Mouse (Mus musculus) erythroblast, embryonic 14.5 days (primary cell): Measurements from ENCODE around the gene Abhd5. TPM values are rescaled to one million over a fixed set of nuclear protein-coding genes. Genes with fewer than 3 reads are reported as not detected.

Experiments used
- H3K27me3 ChIP-seq: 2 replicates; pipeline ENCODE4 v1.6.1; 2012; ENCODE audit warnings: inconsistent platforms; ENCODE audit not compliant: control insufficient read depth
- H3K36me3 ChIP-seq: 2 replicates; pipeline ENCODE4 v1.6.1; 2012; ENCODE audit warnings: mild to moderate bottlenecking, inconsistent platforms; ENCODE audit not compliant: control insufficient read depth
- H3K4me1 ChIP-seq: 2 replicates; pipeline ENCODE4 v1.6.1; 2012; ENCODE audit warnings: inconsistent platforms; ENCODE audit not compliant: control insufficient read depth
- H3K4me3 ChIP-seq: replicated peaks from 2 replicates; pipeline ENCODE3; 2012; ENCODE audit warnings: moderate library complexity, mild to moderate bottlenecking, inconsistent platforms
- H3K9me3 ChIP-seq: 2 replicates; pipeline ENCODE4 v1.6.1; 2012; ENCODE audit warnings: low read length, inconsistent platforms, mixed read lengths; ENCODE audit not compliant: control insufficient read depth
- GATA1 ChIP-seq: IDR thresholded peaks from 2 replicates; pipeline ENCODE4 v1.6.1; 2012; ENCODE audit warnings: low read length, inconsistent platforms, mixed read lengths
- TAL1 ChIP-seq: IDR thresholded peaks from 3 replicates; pipeline ENCODE4 v1.6.1; 2012; ENCODE audit warnings: low read length, inconsistent platforms, mixed read lengths
- polyA plus RNA-seq: library from polyadenylated mRNA; stranded (reverse); fragments of >175 nt; gene quantifications from 2 replicates; pipeline ENCODE4 v1.2.3, GENCODE M21; 2012

The Abhd5 gene
- polyA plus RNA-seq, 1 experiment, result 3.6 TPM

DNA sequence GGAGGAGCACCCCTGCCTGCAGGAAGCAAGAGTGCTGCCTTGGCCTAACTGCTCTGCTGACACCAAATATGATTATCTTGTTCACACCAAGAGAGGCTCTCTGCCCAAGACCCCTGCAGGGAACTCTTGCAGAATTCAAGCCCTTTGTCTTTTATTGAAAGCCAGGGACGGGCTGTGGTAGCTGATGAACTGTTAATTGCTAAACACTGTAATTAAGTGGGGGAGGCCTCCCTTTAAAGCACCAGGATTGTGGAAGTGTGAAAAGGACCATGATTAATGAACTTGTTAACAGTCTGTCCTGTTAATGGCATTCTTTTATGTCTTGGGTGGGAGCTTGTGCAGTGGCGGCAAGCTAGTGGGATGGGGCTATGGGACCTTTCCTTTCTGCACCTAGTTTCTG is 65.2 kb downstream of the Abhd5 start:
- no peaks in the 10 kb centered on the region for H3K27me3 ChIP-seq
- H3K4me1 ChIP-seq, result no peaks in the 10 kb centered on the region
- H3K9me3 ChIP-seq, result no peaks in the 10 kb centered on the region
- no peak overlapping the region for H3K4me3 ChIP-seq
- no peaks in the 10 kb centered on the region for H3K36me3 ChIP-seq
- TF ChIP-seq TAL1 (no peak), GATA1 (no peak)

DNA sequence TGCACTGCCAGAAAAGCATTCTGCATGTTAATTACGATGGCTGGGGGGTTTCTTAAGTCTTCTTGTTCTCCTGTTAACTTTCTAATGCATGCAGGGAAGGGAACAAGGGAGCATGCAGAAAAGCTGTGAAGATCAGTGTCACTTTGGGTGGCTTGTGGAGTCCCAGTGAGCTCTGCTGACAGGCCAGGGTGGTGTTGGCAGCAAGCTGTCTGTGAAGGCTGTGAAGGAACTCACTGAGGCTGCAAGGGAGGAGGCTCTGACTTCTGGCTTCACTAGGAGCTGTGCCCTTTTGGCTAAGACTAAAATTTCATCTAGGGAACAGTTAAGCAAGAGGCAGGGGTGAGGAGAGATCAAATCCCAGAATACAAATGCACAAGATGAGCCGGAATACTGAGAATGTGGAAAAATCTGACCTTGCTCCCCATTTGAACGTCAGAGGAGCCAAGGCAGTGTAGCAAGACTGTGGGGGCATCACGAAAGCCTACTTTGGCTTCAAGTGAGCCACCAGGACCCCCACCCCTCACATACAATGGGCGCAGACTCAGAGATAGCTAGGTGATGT is 68.9 kb downstream of the Abhd5 start:
- TF ChIP-seq GATA1 (no peak), TAL1 (no peak)

DNA sequence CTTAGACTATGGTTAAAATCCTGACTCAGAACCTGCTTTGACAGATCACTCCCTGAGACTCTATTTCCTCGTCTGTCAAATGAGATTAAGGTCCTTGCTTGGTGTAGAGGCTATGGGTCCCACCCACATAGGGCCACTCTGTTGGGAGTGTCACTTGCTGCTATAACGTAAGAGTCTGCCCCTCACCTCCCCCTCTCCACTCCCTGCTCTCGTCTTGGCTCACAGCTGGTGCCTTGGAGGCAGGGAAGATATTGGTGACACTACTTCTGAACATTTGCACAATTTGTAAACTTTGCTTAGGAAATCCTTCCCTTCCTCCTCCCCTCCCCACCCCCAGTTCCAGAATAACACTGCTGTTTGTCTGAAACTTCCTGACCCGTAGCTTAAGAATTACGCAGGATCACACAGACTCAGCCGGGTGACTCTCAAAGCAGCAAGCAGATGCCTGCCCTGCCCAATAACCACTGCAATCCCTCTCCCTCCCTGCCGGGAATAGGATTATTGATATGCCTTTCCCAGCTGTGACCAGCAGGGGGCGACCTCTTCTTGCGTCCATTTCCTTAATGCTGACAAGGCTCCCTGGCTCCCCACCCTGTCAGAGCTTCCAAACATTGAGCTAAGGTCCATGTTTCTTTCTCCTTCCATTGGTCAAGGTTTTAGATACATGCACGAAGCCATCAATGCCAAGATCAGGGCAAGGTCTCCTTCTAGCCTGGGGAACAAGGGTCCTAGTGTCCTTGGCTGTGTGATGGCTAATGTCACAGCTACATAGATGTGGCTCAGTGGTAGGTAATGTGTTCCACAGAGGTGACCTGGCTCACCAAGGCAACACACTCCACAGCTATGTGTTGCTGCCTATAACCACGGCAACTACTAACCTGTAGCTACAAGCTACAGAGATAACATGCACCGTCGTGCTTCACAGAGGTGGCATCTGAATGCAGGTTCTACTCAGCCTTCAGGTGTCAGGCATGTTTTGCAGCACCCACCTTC is 69.7 kb downstream of the Abhd5 start:
- no peaks in the 10 kb centered on the region for H3K36me3 ChIP-seq
- TF ChIP-seq TAL1, result no peak
- no peak for TF ChIP-seq GATA1
- no peaks in the 10 kb centered on the region for H3K4me1 ChIP-seq
- no peaks in the 10 kb centered on the region for H3K27me3 ChIP-seq
- H3K9me3 ChIP-seq, result no peaks in the 10 kb centered on the region
- no peak overlapping the region for H3K4me3 ChIP-seq

More for the DNA sequence above, 68.9 kb downstream of the Abhd5 start:
- Histone ChIP-seq H3K4me3 (no peak overlapping the region), H3K36me3 (no peaks in the 10 kb centered on the region), H3K4me1 (no peaks in the 10 kb centered on the region), H3K27me3 (no peaks in the 10 kb centered on the region), H3K9me3 (no peaks in the 10 kb centered on the region)

DNA sequence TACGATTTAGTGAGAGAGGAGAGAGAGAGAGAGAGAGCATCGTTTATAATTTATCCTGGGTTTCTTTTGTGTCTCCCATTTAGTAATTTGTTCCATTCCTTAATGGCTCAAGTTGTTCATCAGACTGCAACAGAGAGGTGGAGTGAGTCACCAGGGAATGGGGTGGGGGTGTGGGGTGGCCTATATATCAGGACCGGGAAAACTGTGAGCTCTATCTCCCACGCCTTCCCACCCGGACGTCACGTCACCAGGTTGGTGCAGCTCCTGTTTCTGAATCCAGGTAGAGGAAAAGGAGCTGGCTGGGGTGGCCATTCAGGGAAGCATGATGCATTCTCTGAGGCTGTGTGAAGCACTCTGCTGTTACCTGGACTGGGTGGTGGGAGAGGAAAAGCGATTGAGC is 70.5 kb downstream of the Abhd5 start:
- Histone ChIP-seq H3K36me3 (no peaks in the 10 kb centered on the region), H3K27me3 (no peaks in the 10 kb centered on the region), H3K9me3 (no peaks in the 10 kb centered on the region), H3K4me3 (no peak overlapping the region), H3K4me1 (no peaks in the 10 kb centered on the region)
- TF ChIP-seq GATA1 (no peak), TAL1 (no peak)

DNA sequence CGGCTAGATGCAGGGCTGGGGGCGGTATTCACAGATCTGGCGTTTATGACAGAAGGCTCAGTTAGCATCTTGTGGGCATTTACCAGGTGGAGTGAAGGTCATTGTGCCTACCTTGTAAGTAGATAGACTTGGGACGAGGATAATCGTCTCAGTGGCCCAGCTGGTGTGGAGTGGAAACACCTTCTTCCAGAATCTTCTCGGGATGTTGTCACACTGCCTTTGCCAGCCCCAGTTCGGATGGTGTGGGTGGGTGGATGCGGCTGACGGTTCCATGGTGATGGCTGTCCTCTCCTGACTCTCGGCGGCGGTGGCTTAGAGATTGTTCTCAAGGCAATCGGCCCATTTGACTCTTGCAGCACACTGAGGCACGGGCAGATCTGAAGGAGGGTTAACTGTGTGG is 71.3 kb downstream of the Abhd5 start:
- H3K4me1 ChIP-seq, result no peaks in the 10 kb centered on the region
- H3K9me3 ChIP-seq, result no peaks in the 10 kb centered on the region
- no peaks in the 10 kb centered on the region for H3K27me3 ChIP-seq
- no peak for TF ChIP-seq GATA1
- no peak for TF ChIP-seq TAL1
- H3K4me3 ChIP-seq, result no peak overlapping the region
- H3K36me3 ChIP-seq, result no peaks in the 10 kb centered on the region

DNA sequence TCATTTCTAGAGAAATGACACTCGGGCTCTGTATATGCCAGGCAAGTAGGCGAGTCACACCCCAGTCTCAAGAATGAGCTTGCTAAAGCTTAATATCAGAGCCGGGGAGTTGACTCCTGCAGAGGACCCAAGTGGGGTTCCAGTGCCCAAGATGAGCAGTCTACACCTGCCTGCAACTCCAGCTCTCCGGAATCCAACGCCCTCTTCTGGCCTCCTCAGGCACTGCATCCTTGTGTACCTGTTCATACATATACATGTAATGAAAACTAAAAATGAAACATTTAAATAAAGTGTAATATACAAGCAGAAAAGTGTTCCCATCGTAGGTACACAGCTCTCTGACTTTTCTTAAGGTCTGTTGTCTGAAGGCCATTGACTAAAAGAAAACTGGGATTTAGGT is 71.7 kb downstream of the Abhd5 start:
- TF ChIP-seq TAL1 (no peak), GATA1 (no peak)
- Histone ChIP-seq H3K4me3 (no peak overlapping the region), H3K9me3 (no peaks in the 10 kb centered on the region), H3K36me3 (no peaks in the 10 kb centered on the region), H3K4me1 (no peaks in the 10 kb centered on the region), H3K27me3 (no peaks in the 10 kb centered on the region)

DNA sequence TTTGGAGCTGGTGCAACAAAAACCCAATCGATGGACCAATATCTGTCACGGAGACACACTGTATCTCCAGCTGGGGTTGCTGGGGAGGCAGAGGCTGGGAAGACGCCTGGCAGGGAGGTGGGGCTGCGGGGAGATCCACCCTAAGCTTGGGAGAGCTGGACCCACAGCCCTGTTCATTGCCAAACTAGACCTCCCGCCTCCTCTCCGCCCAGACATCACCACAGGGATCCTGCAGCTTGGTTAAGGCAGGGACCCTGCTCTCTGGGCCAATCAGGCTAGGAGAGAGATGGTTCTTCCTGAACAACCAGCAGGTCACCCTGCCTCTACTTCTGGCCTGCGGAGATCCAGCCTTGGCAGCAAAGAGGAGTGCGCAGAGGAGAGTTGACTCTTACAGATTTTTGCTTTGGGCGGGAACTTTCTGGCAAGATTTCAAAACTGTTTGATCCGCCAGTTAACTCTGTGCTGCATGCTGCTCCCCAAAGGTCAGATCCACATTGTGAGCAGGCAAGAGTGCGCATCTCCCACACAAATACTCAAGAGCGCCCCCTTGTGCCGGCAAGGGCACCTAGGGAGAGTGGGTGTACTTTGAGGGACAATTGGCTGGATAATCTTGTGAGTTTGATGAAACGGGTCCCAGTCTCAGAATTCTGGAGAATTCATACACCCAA is 73.7 kb downstream of the Abhd5 start:
- no peaks in the 10 kb centered on the region for H3K36me3 ChIP-seq
- no peak for TF ChIP-seq GATA1
- TF ChIP-seq TAL1, result no peak
- H3K27me3 ChIP-seq, result no peaks in the 10 kb centered on the region
- H3K9me3 ChIP-seq, result no peaks in the 10 kb centered on the region
- H3K4me3 ChIP-seq, result no peak overlapping the region
- no peaks in the 10 kb centered on the region for H3K4me1 ChIP-seq

DNA sequence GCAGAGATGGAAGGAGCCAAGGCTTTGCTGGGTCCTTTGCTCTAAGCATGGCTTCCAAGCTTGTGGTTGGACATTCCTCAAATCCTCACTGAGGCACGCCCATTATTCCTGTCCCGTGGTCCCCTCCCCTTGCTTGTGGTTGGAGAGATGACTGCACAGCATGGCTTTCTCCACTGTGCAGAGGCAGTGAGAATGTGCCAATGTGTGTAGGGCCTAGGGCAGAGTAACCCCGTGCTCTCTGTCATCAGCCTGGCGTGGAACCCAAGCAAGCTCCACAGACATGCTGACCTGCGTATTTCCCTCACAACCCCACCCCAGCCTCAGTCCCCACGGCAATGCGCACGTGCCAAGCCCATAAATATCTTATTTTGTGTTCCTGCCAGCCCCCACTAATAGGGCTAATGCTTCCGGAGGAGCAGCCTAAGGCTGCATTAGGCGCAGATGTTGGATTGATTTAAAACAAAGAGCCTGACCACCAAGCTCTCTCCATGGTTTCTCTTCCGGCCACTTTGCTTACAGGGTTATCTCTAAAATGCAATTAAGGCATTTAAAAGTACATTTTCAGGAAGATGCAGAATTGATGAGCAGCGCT is 77.7 kb downstream of the Abhd5 start:
- Histone ChIP-seq H3K4me1 (no peaks in the 10 kb centered on the region), H3K4me3 (no peak overlapping the region), H3K9me3 (no peaks in the 10 kb centered on the region), H3K36me3 (no peaks in the 10 kb centered on the region), H3K27me3 (no peaks in the 10 kb centered on the region)
- TF ChIP-seq GATA1 (no peak), TAL1 (no peak)

DNA sequence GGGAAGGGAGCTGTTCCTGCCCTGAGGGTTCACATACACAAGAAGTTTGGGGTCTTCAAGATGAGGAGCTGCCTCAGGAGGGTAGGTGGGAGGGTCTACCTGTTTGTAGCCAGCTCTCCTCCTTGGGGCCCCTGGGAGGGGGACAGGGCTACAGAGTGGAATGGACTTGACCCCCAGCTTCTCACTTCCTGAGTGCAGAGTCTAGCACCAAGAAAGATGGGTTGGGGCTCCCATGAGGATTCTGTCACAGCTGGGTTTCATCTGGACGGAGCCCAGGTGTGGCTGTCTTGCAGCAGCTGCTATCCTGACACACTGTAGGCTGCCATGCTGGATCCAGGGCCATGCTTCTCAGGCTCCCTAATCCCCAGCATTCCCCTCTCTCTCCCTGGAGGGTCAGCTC is 78.3 kb downstream of the Abhd5 start:
- Histone ChIP-seq H3K27me3 (no peaks in the 10 kb centered on the region), H3K36me3 (no peaks in the 10 kb centered on the region), H3K4me1 (no peaks in the 10 kb centered on the region), H3K9me3 (no peaks in the 10 kb centered on the region), H3K4me3 (no peak overlapping the region)
- TF ChIP-seq GATA1, result no peak
- TF ChIP-seq TAL1, result no peak

Other genes with a start within 250 kb of the Abhd5 start
- 0.81 and 1.5 TPM in 2 replicates for gene Snrk, start 234.3 kb upstream of the Abhd5 start, polyA plus RNA-seq
- gene Ano10, start 57.2 kb upstream of the Abhd5 start, polyA plus RNA-seq, result 0.10 TPM in 1 of 2 replicates, not detected in the other